Mouse (Mus musculus): Measurements from ENCODE around the gene Bpifa5.

DNA sequence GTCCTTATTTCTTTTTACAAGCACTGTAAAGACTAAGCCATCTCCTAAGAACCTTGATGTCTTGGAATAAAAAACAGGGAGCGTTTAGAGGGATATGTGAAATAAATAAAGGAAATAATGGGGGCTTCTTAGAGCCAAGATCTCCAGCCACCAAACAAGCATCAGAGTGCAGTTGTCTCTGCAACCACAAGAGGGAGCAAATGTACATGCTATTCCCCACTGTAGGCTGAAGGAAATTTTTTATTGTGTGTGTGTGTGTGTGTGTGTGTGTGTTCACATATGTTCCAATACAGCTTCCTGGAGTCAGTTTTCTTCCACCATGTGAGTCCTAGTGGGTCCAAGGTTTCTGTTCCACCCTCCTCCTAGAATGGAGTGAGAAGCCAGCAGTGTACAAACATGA lies 10.9 kb downstream of the Bpifa5 start:
- TF ChIP-seq CTCF (IDR thresholded peaks at IDR 0.05; ENCODE audit: borderline replicate concordance, control insufficient read depth, extremely low read depth, insufficient read depth, low read length, poor library complexity), result no peak
- TF ChIP-seq POLR2A (IDR thresholded peaks at IDR 0.05; ENCODE audit: control insufficient read depth, extremely low read depth, insufficient read depth, low read length, poor library complexity), result no peak
